Mouse (Mus musculus) retina, postnatal 1 day (tissue): Measurements from ENCODE around the gene Gfpt2.
A peak's percentile ranks its signal among the peaks of the same experiment; 100 is the strongest.
"Not testable (repeated sequence)": the region's sequence is repeated elsewhere in the genome, so short reads cannot be mapped to it uniquely, and the experiment has no call there.

ENCODE experiments used
- DNase-seq: peaks from one replicate; pipeline ENCODE4 v3.0.0-alpha.2; 2012

Gene Gfpt2

DNA sequence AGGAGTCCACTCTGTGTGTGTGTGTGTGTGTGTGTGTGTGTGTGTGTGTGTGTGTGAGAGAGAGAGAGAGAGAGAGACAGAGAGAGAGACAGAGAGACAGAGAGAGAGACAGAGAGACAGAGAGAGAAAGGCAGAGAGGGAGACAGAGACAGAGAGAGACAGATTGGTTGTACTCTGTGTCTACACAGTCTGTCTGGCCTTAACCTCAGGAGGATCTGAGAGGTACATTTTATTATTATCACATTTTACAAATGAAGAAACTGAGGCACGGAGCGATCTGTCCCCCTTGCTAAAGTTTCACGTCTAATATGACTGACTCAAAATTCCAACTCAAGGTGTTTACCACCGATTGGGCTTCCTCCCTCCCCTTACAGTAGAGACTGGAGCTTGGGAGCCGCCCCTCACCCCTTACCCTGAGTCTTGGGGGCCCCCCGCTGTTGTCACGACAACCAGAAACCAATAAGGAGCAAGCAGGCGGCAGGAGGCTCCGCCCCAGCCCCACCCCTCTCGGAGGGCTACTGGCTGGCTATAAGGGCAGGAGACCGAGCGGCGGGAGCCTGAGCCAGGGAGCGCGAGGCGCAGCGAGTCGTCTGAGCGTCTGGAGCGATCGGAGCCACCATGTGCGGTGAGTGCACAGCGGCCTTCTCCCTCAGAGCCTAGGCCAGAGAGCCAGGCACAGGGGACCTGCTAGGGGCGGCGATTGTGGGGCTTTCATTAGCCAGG is at the start of gene Gfpt2:
Gene Gfpt2, plus strand, starts transcription at position 560 of the 723 bp plus-strand sequence.
- peak; percentile 93 for DNase-seq

DNA sequence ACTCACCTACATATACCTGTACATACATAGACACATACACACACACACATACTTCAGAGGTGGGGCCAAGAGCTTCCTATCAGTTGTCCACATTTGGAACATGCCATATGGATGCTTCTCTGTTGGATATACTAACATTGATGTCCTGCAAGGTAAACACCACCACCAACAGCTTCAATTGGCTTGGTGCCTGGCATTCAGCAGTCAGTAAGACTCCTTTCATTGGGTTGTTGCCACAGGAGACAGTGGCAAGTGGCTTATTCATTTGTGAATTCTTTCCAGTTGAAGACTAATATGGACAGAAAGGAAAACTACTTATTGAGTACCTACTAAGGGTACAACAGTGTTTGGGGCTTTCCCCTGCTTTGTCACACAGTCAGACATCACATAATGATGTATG is 49.0 kb upstream of the Gfpt2 start:
- DNase-seq: no peak

DNA sequence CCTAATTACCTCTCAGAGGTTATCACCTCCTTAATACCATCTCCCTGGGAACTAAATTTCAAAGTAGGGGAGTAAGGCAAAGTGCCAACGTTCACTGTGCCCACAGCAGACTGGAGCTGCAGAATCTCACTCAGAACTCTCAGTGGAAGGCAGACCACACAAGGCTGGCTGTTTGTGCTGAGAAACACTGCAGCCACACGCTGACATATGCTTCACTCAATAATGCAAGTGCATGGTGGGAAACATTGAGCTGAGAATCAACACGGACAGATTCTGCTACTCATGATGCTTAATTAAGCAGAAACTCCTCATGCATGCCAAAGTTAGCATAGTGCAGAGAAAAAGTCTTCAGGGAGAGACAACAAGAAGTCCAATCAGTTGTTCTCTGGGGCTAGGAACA is 48.1 kb upstream of the Gfpt2 start:
- no peak for DNase-seq

DNA sequence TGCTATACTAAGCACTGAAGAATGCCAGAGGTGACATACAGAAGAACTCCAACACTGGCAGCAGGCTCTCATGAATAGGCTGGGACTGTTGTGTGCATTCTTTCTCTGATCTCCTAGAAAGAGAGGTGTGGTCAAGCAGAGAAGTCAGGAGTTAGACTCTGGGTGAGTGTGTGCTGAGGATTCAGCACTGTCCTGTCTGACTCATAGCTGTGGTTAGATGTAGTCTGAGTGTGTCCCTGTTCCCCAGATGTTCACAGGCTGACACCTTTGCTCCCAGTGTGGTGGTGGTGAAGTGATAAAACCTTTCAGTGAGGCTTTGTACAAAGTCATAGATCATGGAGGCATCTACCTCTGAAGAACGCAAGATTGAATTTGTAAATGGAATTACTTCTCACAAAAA is 47.2 kb upstream of the Gfpt2 start:
- no peak for DNase-seq

DNA sequence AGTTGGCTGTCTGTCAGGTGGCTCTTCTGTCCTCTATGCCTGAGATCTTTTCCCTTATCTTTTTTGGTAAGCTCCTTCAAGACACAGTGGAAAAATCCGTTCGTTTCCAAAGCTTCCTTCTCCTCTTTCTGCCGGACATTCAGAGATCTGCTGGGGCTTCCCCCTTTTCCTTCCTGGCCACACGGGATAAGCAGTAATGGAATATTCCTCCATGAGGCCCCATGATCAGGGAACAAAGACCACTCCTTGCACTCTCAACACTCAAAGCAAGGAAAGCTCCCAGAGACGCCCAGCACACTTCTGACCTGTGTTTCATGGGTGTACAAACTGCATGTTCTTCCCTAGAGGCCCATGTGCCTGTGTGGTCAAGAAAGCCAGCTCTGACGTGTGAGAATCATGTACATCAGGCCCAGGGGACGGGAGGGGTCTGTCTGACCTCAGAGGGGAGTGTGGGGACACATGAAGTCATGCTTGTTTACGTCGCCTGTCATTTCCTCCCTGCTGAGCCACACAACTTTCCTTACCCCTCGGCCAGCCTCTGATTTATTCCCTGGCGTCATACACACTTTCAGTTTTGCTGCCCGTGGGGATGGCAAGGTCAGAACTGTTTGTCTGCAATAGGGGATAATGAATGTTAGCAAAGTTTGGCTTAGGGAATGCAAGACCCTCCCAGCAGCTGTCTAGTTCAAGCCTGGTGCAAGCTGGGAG is 38.9 kb upstream of the Gfpt2 start:
- DNase-seq: no peak

DNA sequence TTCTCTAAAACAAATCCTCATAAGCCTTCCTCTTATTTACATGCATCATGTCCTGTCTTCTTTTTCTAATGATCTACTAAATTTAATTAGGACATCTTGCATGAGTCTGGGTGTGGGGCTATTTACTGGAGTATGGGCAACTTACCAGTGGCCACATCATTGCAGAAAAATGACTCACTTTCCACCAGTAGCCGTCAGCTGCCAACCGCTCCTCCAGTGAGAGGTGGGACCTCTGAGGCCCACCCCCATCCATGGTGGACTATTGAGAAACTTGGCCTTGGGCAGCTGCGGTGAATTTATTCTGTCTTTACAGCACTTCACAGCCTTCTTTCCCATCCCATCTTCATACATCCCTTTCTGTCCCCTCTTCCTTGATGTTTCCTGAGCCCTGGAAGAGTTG is 35.9 kb upstream of the Gfpt2 start:
- DNase-seq: no peak

DNA sequence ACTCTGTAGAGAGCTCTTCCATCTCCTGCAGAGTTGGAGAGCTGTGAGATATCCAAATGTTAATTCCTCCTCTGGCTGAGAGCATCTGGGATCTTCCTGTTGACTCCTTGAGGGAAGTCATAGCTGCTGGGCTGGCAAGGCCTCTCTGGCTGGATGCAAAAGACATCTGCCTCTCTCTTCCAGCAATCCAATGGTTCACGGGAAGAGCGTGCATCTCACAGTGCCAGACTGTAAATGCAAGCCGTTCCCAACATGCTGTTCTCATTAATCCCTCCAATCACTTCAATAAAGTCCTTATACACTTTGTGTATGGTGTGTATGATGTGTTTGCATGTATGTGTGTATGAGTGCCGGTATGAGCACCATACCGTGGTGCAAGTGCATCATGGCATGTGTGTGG is 32.8 kb upstream of the Gfpt2 start:
- DNase-seq: no peak

DNA sequence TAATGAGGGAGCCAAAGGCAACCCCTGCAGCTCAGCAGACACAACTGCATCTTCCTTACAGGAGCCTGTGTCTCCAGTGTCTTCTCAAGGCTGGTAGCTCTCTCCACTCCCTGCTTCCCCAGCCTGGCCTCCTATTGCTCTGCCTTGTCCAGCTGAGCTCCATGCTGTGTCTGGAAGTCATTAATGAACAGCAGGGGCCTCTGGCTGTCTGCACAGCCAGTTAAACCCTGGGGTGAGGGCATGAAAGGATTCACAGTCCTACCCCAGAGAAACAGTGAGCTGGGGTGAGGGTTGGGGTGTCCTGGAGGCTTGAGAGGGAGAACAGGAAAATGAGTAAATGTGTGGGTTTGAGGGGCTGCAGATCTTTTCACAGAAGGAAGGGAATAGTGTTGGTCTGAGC is 30.4 kb upstream of the Gfpt2 start:
- DNase-seq: no peak

DNA sequence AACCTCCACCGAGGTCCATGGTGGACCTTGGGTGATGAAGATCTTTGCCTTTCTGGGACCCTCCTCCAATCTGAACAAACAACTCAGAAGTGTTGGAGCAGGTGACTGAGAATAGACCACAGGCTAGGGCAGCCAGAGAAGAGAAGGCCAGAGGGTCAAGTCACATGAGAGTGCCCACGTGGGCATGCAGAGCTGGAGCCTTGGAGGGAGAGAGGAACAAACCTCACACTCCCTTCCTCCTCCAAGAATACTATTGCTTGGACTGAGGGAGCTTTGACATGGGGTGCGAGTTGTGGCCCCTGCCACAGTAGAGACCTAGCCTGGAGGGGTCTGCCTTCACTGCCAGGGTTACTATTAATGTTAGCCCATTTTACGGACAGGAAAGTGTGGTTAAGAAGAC is 30.0 kb upstream of the Gfpt2 start:
- no peak for DNase-seq

DNA sequence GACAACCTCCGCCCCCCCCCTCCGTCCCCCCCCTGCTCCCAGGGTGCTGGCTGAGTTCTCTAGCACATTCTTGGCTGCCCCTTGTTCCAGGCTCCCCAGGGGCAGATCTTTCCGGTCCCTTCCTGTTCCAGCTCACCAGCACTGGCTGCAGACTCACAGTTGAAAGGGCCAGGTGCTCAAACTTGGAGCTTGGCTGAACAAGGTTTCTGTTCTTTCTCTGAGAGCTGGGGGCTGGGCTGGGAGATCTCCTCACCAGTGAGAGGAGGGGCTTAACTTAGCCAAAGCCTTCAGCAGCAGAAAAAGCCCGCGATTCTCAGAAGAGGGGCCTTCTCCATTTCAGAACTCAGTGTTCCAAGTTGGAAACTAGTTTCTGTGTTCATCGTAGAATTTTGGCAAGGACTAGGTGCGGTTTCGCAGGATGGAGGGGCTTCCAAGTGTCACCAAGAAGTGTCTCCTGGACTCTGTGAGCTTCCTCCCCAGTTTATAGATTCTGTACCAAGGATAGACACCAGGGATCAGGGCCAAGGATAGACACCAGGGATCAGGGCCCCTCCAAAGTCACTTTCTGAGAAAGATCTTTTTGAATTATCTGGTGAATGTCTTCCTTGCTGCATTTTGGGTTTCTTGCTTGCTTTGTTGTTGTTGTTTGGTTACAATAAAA is 29.2 kb upstream of the Gfpt2 start:
- peak; percentile 57 for DNase-seq

DNA sequence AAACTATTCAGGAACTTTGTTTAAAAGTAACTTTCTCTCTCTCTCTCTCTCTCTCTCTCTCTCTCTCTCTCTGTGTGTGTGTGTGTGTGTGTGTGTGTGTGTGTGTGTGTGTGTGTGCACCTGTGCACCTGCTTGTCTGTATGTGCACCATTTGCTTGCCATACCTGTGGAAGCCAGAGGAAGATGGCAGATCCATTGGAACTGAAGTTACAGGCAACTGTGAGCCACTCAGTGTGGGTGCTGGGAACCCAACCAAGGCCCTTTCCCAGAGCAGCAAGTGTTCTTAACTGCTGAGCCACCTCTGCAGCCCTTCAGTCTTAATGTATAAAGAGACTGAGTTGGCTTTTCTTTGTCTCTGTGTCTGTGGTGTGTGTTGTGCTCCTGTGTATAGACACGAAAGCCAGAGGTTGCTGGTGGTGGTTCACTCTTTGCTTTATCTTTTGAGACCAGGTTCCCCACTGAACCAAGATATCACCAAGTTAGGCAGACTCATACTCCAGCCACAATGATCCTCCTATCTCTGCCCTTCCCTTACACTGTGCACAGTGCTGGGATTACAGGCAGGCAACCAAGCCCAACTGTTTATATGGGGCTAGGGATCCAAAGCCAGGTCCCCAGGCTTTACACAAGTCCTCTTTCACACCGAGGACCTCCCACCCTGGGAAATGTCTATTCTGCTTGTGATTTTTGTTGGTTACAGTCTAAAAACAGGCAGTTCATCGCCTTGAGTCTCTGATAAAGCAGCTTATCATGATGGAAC is 28.4 kb upstream of the Gfpt2 start:
- no peak for DNase-seq

DNA sequence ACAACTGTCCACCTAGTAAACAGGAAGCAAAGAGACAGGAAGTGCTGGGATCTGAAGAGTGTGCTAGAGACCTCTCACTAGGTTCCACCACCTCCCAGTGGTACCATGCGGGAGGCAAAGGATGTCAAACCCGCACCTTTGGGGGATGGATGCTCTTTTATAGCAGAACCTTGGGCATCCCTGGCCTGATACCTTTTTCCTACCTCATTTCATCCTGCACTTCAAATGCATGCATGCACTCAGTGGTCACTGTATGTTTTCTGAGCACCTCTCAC is 27.9 kb upstream of the Gfpt2 start:
- DNase-seq: no peak

DNA sequence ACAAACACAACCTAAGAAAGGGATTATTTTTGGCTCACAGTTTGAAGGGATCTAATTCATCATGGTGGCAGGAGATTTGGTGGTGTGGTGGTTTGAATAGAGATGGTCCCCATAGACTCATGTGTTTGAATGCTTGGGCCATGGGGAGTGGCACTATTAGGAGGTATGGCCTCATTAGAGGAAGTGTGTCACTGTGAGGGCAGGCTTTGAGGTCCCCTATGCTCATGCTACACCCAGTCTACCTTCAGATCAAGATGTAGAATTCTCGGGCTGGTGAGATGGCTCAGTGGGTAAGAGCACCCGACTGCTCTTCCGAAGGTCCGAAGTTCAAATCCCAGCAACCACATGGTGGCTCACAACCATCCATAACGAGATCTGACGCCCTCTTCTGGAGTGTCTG is 26.5 kb upstream of the Gfpt2 start:
- not testable (repeated sequence) for DNase-seq

DNA sequence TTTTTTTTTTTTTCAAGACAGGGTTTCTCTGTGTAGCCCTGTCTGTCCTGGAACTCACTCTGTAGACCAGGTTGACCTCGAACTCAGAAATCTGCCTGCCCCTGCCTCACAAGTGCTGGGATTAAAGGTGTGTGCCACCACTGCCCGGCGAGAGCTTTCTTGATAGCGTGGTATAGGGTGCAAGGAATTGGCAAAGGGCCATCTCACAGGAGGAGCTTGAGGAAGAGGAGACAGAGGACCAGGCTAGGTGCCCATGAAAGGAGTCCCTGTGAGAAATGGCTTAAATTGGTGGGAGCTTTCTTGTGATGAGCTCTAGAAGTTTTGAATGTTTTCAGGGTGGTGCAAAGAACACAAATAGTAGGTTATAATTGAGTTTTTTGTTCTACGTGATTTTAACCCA is 25.2 kb upstream of the Gfpt2 start:
- no peak for DNase-seq

DNA sequence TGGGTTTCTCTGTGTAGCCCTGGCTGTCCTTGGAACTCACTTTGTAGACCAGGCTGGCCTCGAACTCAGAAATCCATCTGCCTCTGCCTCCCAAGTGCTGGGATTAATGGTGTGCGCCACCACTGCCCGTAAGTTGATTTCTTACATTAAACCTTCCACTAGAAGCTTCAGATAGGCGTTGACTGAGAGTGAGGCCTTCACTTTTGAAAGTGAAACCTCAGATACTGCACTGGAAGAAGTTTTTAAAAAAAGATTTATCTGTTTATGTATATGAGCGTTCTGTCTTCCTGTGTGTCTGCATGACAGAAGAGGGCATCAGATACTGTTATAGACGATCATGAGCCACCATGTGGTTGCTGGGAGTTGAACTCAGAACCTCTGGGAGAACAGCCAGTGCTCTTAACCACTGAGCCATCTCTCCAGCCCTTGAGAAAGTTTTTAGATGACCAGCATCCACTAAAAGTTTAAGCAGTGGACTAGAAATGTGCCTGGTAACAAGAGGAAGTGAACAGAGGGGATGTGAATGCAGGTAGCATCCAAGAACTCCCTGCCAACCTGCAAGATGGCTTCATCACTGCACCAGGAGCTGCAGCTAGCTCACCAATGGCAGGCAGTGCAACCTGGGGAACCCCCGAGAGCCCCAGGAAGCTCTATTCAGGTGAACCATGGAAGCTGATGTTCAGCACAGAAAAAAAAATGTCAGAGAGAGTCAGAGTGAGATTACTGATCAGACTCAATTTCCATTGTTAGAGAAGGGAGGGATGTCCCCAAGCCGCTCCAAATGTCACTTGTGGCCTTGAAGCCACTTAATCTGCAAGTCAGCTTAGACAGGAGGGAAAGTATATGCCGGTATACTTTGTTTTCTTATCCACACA is 23.1 kb upstream of the Gfpt2 start:
- DNase-seq: no peak

DNA sequence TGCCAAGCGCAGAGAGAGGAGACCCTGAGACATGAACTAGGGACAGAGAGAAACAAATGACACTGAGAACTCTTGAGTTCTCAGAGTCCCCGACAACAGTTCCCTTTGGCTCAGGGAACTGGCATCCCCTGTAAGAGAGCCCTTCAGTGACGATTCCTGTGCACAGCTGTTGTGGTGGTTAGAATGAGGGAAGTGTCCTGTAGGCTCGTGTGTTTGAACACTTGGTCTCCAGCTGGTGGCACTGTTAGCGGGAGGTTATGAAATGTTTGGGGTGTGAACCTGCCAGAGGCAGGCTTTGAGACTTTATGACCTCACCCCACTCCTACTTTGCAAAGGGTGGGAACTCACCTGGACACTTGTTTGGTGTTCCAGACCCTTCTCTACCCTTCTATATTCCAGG is 21.7 kb upstream of the Gfpt2 start:
- DNase-seq: no peak

DNA sequence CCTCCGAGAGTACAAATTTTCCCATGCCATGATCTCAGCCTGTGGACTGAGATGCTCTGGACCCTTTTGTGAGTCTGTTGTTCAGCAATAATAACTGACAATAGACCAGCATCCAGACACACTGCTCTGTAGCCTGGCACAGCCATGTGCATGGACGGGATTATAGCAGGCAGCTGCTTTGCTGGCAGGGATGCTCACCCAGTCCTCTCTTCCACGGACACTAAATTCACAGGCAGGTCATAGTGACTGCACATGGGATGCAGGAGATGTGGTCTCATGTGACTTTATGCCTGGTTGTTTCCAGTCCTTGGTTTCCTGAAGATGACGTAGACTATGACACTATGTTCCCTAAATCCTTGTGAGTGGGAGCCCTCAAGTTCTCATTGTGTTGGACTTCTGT is 19.1 kb upstream of the Gfpt2 start:
- no peak for DNase-seq

DNA sequence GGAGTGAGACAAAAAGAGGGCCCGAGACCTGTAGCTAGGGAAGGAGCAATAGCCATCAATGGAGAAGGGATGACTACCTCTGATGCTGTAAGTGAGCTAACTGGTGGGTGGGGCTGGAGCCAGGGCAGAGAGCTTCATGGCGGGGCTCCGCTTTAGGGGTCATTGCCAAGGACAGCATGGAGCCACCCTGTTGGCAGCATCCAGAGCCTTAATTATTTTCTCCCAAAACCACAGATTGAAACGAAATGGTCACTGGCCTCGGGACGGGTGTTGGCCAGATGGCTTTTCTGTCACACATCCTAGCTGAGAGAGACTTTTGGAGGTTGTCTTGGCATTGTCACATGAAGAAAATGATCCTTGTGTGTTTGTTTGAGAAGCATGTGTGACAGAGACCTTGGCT is 15.1 kb upstream of the Gfpt2 start:
- no peak for DNase-seq

DNA sequence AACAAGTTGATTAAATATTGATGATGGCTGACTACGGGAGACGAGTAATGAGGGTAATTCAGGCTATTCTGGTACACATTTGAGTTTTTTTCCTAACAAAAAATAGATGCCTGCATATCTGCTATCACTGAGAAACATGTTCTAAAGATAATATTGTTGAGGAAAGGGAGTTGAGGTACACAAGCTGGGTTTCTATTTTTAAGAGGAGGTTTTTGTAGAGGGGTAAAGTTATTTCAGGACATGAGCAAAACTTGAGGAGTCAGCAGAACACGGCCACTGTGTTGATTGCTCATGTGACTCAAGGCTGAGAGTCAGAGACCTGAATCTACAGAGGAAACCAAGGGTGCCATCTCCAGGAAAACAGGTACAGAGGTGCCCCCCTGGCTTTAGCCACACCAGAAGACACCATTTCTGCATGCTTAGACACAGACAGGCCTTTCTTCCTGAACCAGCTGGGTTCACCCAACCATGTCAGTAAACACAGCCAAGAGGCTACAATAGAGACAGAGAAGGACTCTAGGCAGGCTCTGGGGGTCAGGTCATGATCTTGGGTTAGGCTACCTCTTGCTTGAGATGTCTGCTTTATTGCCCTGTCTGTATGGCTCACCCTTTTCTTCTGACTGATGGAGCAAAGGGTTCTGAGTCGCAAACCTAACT is 13.7 kb upstream of the Gfpt2 start:
- DNase-seq: no peak

DNA sequence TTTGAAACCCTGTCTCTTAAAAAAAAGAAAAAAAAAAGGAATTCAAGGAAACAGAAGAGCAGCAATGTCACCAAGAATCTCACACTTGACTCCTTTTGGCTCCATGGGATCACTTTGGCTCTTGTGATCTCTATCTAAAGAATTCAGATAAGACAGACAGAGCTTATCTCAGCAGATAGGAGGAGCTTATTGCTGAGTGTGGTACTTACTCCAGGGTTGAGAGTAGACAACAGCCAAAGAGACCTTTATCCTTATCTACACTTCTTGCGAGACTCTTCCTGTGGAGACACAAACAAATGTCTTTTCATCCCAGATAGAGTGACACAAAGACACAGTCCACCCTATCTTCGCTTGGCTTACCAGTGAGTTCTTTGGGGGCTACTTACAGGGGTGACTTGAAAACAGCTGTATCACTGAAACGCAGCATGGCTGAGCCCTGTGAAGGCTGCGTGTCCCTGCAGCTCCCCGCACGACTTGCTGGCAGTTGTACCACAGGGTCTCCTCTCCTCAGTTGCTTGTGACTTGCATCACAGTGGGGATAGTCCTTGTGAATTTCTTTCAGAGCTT is 12.1 kb upstream of the Gfpt2 start:
- no peak for DNase-seq

DNA sequence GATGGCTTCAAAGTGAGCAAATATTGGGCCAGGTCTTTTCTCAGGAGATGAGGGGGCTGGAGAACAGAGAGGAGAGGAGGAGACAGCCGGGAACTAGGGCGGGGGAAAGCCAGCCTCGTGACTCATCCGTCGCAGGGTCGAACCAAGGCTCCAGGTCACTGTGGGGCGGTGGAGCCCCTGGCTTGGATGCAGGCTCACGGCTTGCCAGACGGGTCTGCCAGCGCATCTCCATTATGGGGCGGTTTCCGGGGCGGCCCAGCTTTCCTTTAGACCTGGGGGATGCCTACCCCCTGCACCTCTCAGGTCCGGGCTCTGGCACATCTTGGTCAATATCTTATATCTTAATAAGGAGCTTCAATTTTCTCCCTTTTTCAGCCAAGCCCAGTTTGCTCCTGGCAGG is 847 bp upstream of the Gfpt2 start:
- DNase-seq: peak; percentile 36
